Mouse (Mus musculus) myocyte (in vitro differentiated cells): ENCODE data around the gene Il22ra2. TPM values are rescaled to one million over a fixed set of nuclear protein-coding genes. Genes with fewer than 3 reads are reported as not detected.

Experiments
- H3K27me3 ChIP-seq: one replicate; pipeline ENCODE4 v1.6.1; 2011; ENCODE audit not compliant: control insufficient read depth, insufficient read depth, insufficient read length
- H3K36me3 ChIP-seq: one replicate; pipeline ENCODE4 v1.6.1; 2011; ENCODE audit not compliant: control insufficient read depth, insufficient read depth
- H3K4me2 ChIP-seq: one replicate; pipeline ENCODE4 v1.6.1; 2011; ENCODE audit warnings: low read depth, control low read depth
- H3K4me3 ChIP-seq: one replicate; pipeline ENCODE4 v1.5.1; 2011; ENCODE audit warnings: mild to moderate bottlenecking, control low read depth, moderate library complexity
- H3K79me2 ChIP-seq: one replicate; pipeline ENCODE4 v1.6.1; 2011; ENCODE audit not compliant: control insufficient read depth, insufficient read depth
- H3ac ChIP-seq: one replicate; pipeline ENCODE4 v1.6.1; 2011; ENCODE audit not compliant: control insufficient read depth, insufficient read length
- CEBPB ChIP-seq: IDR thresholded peaks from 2 replicates; pipeline ENCODE4 v1.6.1; 2011; ENCODE audit warnings: mild to moderate bottlenecking, moderate library complexity; ENCODE audit not compliant: poor library complexity, insufficient read depth, severe bottlenecking
- E2F4 ChIP-seq: IDR thresholded peaks from one replicate; pipeline ENCODE4 v1.6.1; 2011; ENCODE audit warnings: mild to moderate bottlenecking, control low read depth, moderate library complexity; ENCODE audit not compliant: insufficient read depth
- MAX ChIP-seq: IDR thresholded peaks from one replicate; pipeline ENCODE4 v1.6.1; 2011; ENCODE audit warnings: low read depth, mild to moderate bottlenecking, control low read depth
- MYOD1 ChIP-seq, 3 experiments: IDR thresholded peaks; one replicate each; pipeline ENCODE4 v1.6.1; 2011; ENCODE audit warnings: control low read depth in 2 of 3, low read depth in 2 of 3, mild to moderate bottlenecking in 2 of 3, moderate library complexity in 1 of 3; ENCODE audit not compliant: insufficient read length in 2 of 3, control insufficient read depth in 1 of 3
- MYOG ChIP-seq, 3 experiments: IDR thresholded peaks; one replicate each; pipeline ENCODE4 v1.6.1; 2011; ENCODE audit warnings: control low read depth in 2 of 3, low read depth in 2 of 3, mild to moderate bottlenecking in 2 of 3; ENCODE audit not compliant: insufficient read length in 2 of 3, control insufficient read depth in 1 of 3, insufficient read depth in 1 of 3
- POLR2A ChIP-seq: IDR thresholded peaks from one replicate; pipeline ENCODE4 v1.6.1; 2011; ENCODE audit warnings: low read depth, mild to moderate bottlenecking, control low read depth, moderate library complexity; ENCODE audit not compliant: insufficient read length
- POLR2AphosphoS2 ChIP-seq: IDR thresholded peaks from one replicate; pipeline ENCODE4 v1.6.1; 2011; ENCODE audit warnings: low read depth, control low read depth; ENCODE audit not compliant: insufficient read length
- REST ChIP-seq: IDR thresholded peaks from one replicate; pipeline ENCODE4 v1.6.1; 2011; ENCODE audit warnings: mild to moderate bottlenecking, control low read depth, moderate library complexity; ENCODE audit not compliant: insufficient read depth, insufficient read length
- SRF ChIP-seq: IDR thresholded peaks from one replicate; pipeline ENCODE4 v1.6.1; 2011; ENCODE audit warnings: low read depth; ENCODE audit not compliant: control insufficient read depth, insufficient read length
- TCF12 ChIP-seq: IDR thresholded peaks from one replicate; pipeline ENCODE4 v1.6.1; 2011; ENCODE audit warnings: mild to moderate bottlenecking, control low read depth; ENCODE audit not compliant: poor library complexity, insufficient read depth, severe bottlenecking
- TCF3 ChIP-seq: IDR thresholded peaks from one replicate; pipeline ENCODE4 v1.6.1; 2011; ENCODE audit warnings: low read depth, control low read depth; ENCODE audit not compliant: insufficient read length
- USF1 ChIP-seq: IDR thresholded peaks from one replicate; pipeline ENCODE4 v1.6.1; 2011; ENCODE audit warnings: low read depth, mild to moderate bottlenecking, control low read depth, moderate library complexity
- polyA plus RNA-seq: library from polyadenylated mRNA; unstranded; fragments of >200 nt; fragmentation: generic; extraction: Trizol; gene quantifications from one replicate; pipeline ENCODE4 v1.2.1, GENCODE M21; 2012; ENCODE audit warnings: missing spikeins

Il22ra2 gene
- not detected for polyA plus RNA-seq

DNA sequence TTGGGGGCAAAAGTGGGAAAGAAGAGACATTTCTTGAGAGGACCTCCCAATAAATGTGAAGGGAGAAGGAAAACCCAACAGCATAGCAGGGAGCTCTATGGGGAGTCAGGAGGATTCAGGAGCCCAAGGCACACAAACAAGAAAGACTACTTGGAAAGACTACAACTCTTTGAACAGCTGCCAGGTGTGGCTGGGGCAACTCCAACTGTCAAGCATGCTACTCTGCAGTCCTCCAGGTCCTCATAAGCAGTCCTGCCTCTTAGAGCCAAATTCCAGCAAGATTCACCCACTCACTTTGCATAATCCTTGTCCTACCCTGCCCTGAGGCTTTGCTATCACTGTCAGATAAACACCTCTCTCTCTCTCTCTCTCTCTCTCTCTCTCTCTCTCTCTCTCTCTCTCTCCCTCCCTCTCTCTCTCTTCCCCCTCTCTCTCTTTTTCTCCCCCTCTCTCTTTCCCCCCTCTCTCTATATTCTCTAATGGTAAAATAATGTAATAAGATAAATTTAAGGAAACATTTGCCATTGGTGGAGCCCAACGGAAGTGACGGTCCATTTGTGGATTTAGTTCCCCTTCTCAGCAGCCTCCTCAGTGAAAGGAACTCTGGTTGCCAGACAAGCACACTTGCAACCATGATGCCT lies at the start of gene Il22ra2:
Il22ra2 (plus strand) TSS at position 591 of the 641 bp plus-strand sequence.
- Histone ChIP-seq H3K79me2 (no peaks in the 10 kb centered on the region), H3K4me2 (no peak within 1 kb of the TSS), H3K36me3 (no peaks in the 10 kb centered on the region), H3ac (no peak within 1 kb of the TSS), H3K27me3 (peaks cover 3% of the 10 kb centered on the region), H3K4me3 (no peak within 1 kb of the TSS)
- TF ChIP-seq USF1 = no peak
- no peak for TF ChIP-seq SRF
- no peak for TF ChIP-seq CEBPB
- TF ChIP-seq POLR2AphosphoS2 = no peak
- TF ChIP-seq MYOD1 (IDR thresholded peaks at IDR 0.05; ENCODE audit: control insufficient read depth in 1 of 3, insufficient read length in 2 of 3, low read depth in 2 of 3) = no peak
- TF ChIP-seq E2F4 = no peak
- no peak for TF ChIP-seq TCF12
- TF ChIP-seq TCF3 = no peak
- TF ChIP-seq POLR2A = no peak
- TF ChIP-seq REST = no peak
- TF ChIP-seq MAX = no peak
- no peak for TF ChIP-seq MYOG (IDR thresholded peaks at IDR 0.05; ENCODE audit: control insufficient read depth in 1 of 3, insufficient read depth in 1 of 3, insufficient read length in 2 of 3, low read depth in 2 of 3)

DNA sequence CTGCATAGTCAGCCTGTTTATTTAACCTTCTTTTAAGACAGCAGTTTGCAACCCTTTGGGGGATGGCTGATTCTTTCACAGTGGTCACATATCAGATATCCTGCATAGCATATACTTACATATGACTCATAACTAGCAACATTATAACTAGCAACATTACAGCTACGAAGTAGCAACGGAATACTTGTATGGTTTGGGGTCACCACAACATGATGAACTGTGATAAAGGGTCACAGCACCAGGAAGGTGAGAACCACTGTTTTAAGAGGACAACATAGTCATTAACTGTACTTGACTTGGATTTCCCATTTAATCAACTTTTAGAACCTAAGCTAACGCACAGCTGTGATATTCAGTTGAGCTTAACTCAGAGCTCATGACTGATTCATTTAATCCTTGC lies 44.2 kb upstream of the Il22ra2 start:
- TF ChIP-seq USF1 (no peak), TCF3 (no peak), SRF (no peak), REST (no peak), MAX (no peak)
- no peak overlapping the region for H3ac ChIP-seq
- H3K4me3 ChIP-seq = no peak overlapping the region

DNA sequence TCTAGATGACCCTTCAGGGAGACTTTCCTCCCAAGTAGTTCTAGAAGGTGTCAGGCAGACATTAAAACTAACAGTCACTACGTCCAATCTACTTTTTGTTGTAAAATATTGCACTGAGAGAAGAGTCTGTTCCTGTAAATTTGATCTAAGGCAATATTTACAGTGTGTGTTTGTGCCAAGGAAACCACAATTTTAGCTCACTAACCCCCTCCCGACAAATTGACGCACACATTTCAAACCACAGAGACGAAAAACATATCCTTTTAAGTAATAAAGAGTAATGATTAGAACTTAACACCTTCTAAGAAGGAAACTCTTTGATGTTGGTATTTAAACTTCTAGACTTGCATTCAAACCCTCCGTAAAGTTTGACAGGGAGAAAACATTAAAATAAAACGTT lies 43.8 kb upstream of the Il22ra2 start:
- Histone ChIP-seq H3K36me3 (no peaks in the 10 kb centered on the region), H3K4me3 (no peak overlapping the region), H3K4me2 (no peak overlapping the region), H3K27me3 (no peaks in the 10 kb centered on the region), H3ac (no peak overlapping the region), H3K79me2 (no peaks in the 10 kb centered on the region)
- TF ChIP-seq TCF3 (no peak), CEBPB (no peak)

More for the DNA sequence above, 44.2 kb upstream of the Il22ra2 start:
- Histone ChIP-seq H3K79me2 (no peaks in the 10 kb centered on the region), H3K4me2 (no peak overlapping the region), H3K27me3 (no peaks in the 10 kb centered on the region), H3K36me3 (no peaks in the 10 kb centered on the region)

DNA sequence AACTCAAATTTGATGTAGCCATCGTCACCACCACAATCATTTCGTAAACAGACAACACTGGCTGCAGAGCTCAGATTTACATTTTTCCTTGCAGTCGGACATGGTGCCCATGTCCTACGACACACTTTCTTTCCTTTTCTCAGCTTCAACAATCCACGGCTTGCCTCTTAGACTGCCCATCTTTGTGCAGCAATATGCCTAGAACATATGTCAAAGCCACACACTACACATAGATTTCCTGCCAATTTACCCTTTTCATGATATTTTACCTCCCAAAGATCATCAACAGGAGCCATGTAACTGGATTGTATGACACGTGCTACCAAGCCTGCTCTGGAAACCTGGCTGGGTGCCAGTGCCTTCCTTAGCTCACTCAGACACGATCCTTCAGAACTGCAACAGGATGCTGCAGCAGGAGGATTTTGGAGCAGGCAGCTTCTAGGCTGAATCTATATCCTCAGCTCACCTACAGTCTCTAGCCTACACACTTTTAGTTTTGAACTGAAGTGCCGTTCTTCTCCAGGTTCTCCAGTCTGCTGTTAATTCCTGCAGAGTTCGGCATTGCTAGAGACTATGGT lies 43.3 kb upstream of the Il22ra2 start:
- Histone ChIP-seq H3ac (no peak overlapping the region), H3K4me2 (no peak overlapping the region), H3K27me3 (no peaks in the 10 kb centered on the region), H3K4me3 (no peak overlapping the region), H3K79me2 (no peaks in the 10 kb centered on the region), H3K36me3 (no peaks in the 10 kb centered on the region)
- TF ChIP-seq E2F4 = no peak
- TF ChIP-seq USF1 = no peak
- no peak for TF ChIP-seq MYOG (IDR thresholded peaks at IDR 0.05; ENCODE audit: control insufficient read depth in 1 of 3, insufficient read depth in 1 of 3, insufficient read length in 2 of 3, low read depth in 2 of 3)
- TF ChIP-seq POLR2AphosphoS2 = no peak
- TF ChIP-seq SRF = no peak
- no peak for TF ChIP-seq CEBPB

DNA sequence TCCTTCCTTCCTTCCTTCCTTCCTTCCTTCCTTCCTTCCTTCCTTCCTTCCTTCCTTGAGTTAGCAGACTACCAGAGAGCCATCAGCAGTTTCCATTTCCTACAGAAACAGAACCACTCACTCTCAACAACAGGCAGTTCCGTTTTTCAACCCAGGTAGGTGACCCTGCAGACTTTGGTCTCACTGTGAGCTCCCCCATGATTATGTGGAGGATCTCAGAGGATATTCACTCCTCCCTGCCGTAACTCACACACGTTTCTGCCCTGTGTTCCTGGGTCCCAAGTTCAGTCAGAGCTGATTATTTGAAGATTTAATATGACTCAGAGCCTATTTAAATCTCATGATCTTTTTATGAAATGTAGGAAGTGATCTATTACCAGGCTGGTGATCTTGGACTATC lies 41.1 kb upstream of the Il22ra2 start:
- Histone ChIP-seq H3K4me2 (no peak overlapping the region), H3K36me3 (no peaks in the 10 kb centered on the region), H3K27me3 (no peaks in the 10 kb centered on the region), H3ac (no peak overlapping the region), H3K4me3 (no peak overlapping the region), H3K79me2 (no peaks in the 10 kb centered on the region)
- TF ChIP-seq REST (no peak), CEBPB (no peak), MYOD1 (IDR thresholded peaks at IDR 0.05; ENCODE audit: control insufficient read depth in 1 of 3, insufficient read length in 2 of 3, low read depth in 2 of 3) (no peak), TCF3 (no peak), POLR2A (no peak), POLR2AphosphoS2 (no peak), SRF (no peak), MAX (no peak), USF1 (no peak), E2F4 (no peak), MYOG (IDR thresholded peaks at IDR 0.05; ENCODE audit: control insufficient read depth in 1 of 3, insufficient read depth in 1 of 3, insufficient read length in 2 of 3, low read depth in 2 of 3) (no peak), TCF12 (no peak)
